Mouse (Mus musculus) lung, postnatal 0 days (tissue): ENCODE measurements around the gene Lekr1.

ENCODE experiments used
- CTCF ChIP-seq: IDR thresholded peaks from 2 replicates; pipeline ENCODE4 v1.5.1; 2016; ENCODE audit warnings: antibody characterized with exemption, mild to moderate bottlenecking
- EP300 ChIP-seq: IDR thresholded peaks from 2 replicates; pipeline ENCODE4 v1.6.1; 2016; ENCODE audit warnings: antibody characterized with exemption, mild to moderate bottlenecking, control low read depth

GRCm38 (mm10) chr3:65619340-65619739 is 46.7 kb upstream of the Lekr1 start:
- TF ChIP-seq EP300 (no peak), CTCF (no peak)
